Mouse (Mus musculus) myocyte (in vitro differentiated cells): ENCODE results near the gene Peli2.

ENCODE experiments used
- E2F4 ChIP-seq: IDR thresholded peaks from one replicate; pipeline ENCODE4 v1.6.1; 2011; ENCODE audit warnings: mild to moderate bottlenecking, control low read depth, moderate library complexity; ENCODE audit not compliant: insufficient read depth
- MAX ChIP-seq: IDR thresholded peaks from one replicate; pipeline ENCODE4 v1.6.1; 2011; ENCODE audit warnings: low read depth, mild to moderate bottlenecking, control low read depth
- MYOD1 ChIP-seq, 3 experiments: IDR thresholded peaks; one replicate each; pipeline ENCODE4 v1.6.1; 2011; ENCODE audit warnings: control low read depth in 2 of 3, low read depth in 2 of 3, mild to moderate bottlenecking in 2 of 3, moderate library complexity in 1 of 3; ENCODE audit not compliant: insufficient read length in 2 of 3, control insufficient read depth in 1 of 3
- MYOG ChIP-seq, 3 experiments: IDR thresholded peaks; one replicate each; pipeline ENCODE4 v1.6.1; 2011; ENCODE audit warnings: control low read depth in 2 of 3, low read depth in 2 of 3, mild to moderate bottlenecking in 2 of 3; ENCODE audit not compliant: insufficient read length in 2 of 3, control insufficient read depth in 1 of 3, insufficient read depth in 1 of 3
- POLR2A ChIP-seq: IDR thresholded peaks from one replicate; pipeline ENCODE4 v1.6.1; 2011; ENCODE audit warnings: low read depth, mild to moderate bottlenecking, control low read depth, moderate library complexity; ENCODE audit not compliant: insufficient read length
- TCF12 ChIP-seq: IDR thresholded peaks from one replicate; pipeline ENCODE4 v1.6.1; 2011; ENCODE audit warnings: mild to moderate bottlenecking, control low read depth; ENCODE audit not compliant: poor library complexity, insufficient read depth, severe bottlenecking
- TCF3 ChIP-seq: IDR thresholded peaks from one replicate; pipeline ENCODE4 v1.6.1; 2011; ENCODE audit warnings: low read depth, control low read depth; ENCODE audit not compliant: insufficient read length
- USF1 ChIP-seq: IDR thresholded peaks from one replicate; pipeline ENCODE4 v1.6.1; 2011; ENCODE audit warnings: low read depth, mild to moderate bottlenecking, control low read depth, moderate library complexity

- TF ChIP-seq MYOG (IDR thresholded peaks at IDR 0.05; ENCODE audit: control insufficient read depth in 1 of 3, insufficient read depth in 1 of 3, insufficient read length in 2 of 3, low read depth in 2 of 3) (no peak), TCF12 (no peak), E2F4 (no peak), MAX (no peak), POLR2A (no peak), MYOD1 (IDR thresholded peaks at IDR 0.05; ENCODE audit: control insufficient read depth in 1 of 3, insufficient read length in 2 of 3, low read depth in 2 of 3) (no peak), USF1 (no peak), TCF3 (no peak)
Measured at GRCm38 (mm10) chr14:48329716-48330365, 209.2 kb downstream of the Peli2 start.
